28 mouse cellular contexts compared by ENCODE assay signal in genomic region chr1:171121839-171122238, GRCm38 (mm10). TPM values are rescaled to one million over a fixed set of nuclear protein-coding genes. Genes with fewer than 3 reads are reported as not detected.
A peak's percentile ranks its signal among the peaks of the same experiment; 100 is the strongest.
DNase-seq lines count a peak whose midpoint lies in the region; ATAC-seq and TF ChIP-seq lines count a peak whose summit lies in the region.
"Had no signal": no experiment of that assay in that cellular context is flagged by ENCODE, and none has a peak within 500 bp of the region (broad histone marks: within the 10 kb centered on the region; RNA-seq: fewer than 3 reads in every experiment).

No protein-coding gene starts in this region.

- no peak overlapping the region for H3K27ac ChIP-seq in forebrain, embryonic 11.5 days (ENCODE audit: low read depth, low read length)
- H3K27ac ChIP-seq in forebrain, embryonic 16.5 days (ENCODE audit: low read length) = no peak overlapping the region
- no peak overlapping the region for H3K27ac ChIP-seq in lung, postnatal 0 days (ENCODE audit: low read length)
- H3K27ac ChIP-seq in stomach, postnatal 0 days (replicated peaks) = no peak overlapping the region
- H3K27ac ChIP-seq: forebrain, embryonic 10.5 days; gastrocnemius, adult 2 months; heart, embryonic 15.5 days; kidney, postnatal 0 days; limb, embryonic 13.5 days; midbrain, embryonic 15.5 days; neural tube, embryonic 12.5 days had no signal

- no peak overlapping the region for H3K4me3 ChIP-seq in forebrain, embryonic 11.5 days (ENCODE audit: low read depth, low read length)
- no peak overlapping the region for H3K4me3 ChIP-seq in forebrain, embryonic 16.5 days (replicated peaks; ENCODE audit: low read length)
- H3K4me3 ChIP-seq in lung, postnatal 0 days (ENCODE audit: low read depth, low read length) = no peak overlapping the region
- no peak overlapping the region for H3K4me3 ChIP-seq in stomach, postnatal 0 days (ENCODE audit: low read depth, low read length)
- H3K4me3 ChIP-seq: forebrain, embryonic 10.5 days; gastrocnemius, adult 2 months; heart, embryonic 15.5 days; limb, embryonic 13.5 days; midbrain, embryonic 15.5 days; neural tube, embryonic 12.5 days had no signal

- TF ChIP-seq EP300 in lung, postnatal 0 days (IDR thresholded peaks at IDR 0.05) = no peak
- TF ChIP-seq EP300 in stomach, postnatal 0 days (optimal IDR thresholded peaks at IDR 0.05) = no peak

- no peak for DNase-seq in forebrain, embryonic 11.5 days (ENCODE audit: low spot score)
- no peak for DNase-seq in lung, postnatal 0 days (ENCODE audit: low spot score)
- DNase-seq in lung, postnatal 14 days = no peak
- no peak for DNase-seq in stomach, postnatal 0 days (ENCODE audit: low spot score)
- DNase-seq in kidney, postnatal 25 days = no peak
- no peak for DNase-seq in layer of hippocampus, adult 9-10 months (ENCODE audit: low spot score)
- DNase-seq: adrenal gland, adult 8-10 months; cerebellum, adult 18-20 months; cerebellum, postnatal 14 days; gastrocnemius, adult 2 months; heart, postnatal 36 days; kidney, adult 18-20 months; right cerebral cortex, postnatal 14 days; thymus, adult 18-20 months had no signal

- no peaks in the 10 kb centered on the region for H3K36me3 ChIP-seq in forebrain, embryonic 11.5 days (ENCODE audit: control insufficient read depth, insufficient read depth, low read length)
- H3K36me3 ChIP-seq in forebrain, embryonic 16.5 days (ENCODE audit: control insufficient read depth, insufficient read depth) = no peaks in the 10 kb centered on the region
- no peaks in the 10 kb centered on the region for H3K36me3 ChIP-seq in lung, postnatal 0 days (ENCODE audit: insufficient read depth, low read length)
- no peaks in the 10 kb centered on the region for H3K36me3 ChIP-seq in stomach, postnatal 0 days (ENCODE audit: control insufficient read depth, insufficient read depth, low read length)
- H3K36me3 ChIP-seq: heart, embryonic 15.5 days; limb, embryonic 13.5 days; midbrain, embryonic 15.5 days; neural tube, embryonic 12.5 days had no signal

- no peak overlapping the region for H3K9ac ChIP-seq in forebrain, embryonic 11.5 days (ENCODE audit: low read length)
- no peak overlapping the region for H3K9ac ChIP-seq in forebrain, embryonic 16.5 days (replicated peaks; ENCODE audit: low read depth, low read length)
- H3K9ac ChIP-seq in lung, postnatal 0 days (replicated peaks; ENCODE audit: low read depth) = no peak overlapping the region
- H3K9ac ChIP-seq in stomach, postnatal 0 days (ENCODE audit: low read length) = no peak overlapping the region
- H3K9ac ChIP-seq: heart, embryonic 15.5 days; limb, embryonic 13.5 days; midbrain, embryonic 15.5 days; neural tube, embryonic 12.5 days had no signal

- ATAC-seq in forebrain, embryonic 11.5 days (replicated peaks; ENCODE audit: low FRiP score) = 0 out of 2 replicates have a peak, but pooled peaks have one; percentile 19
- no peak for ATAC-seq in forebrain, embryonic 16.5 days
- ATAC-seq in lung, postnatal 0 days = peak; percentile 23; the same call in 1 of the 2 replicates
- ATAC-seq in granulocyte monocyte progenitor cell, adult 5-6 weeks (replicated peaks; ENCODE audit: poor library complexity, severe bottlenecking) = peak; percentile 22
- ATAC-seq in stomach, postnatal 0 days (ENCODE audit: low FRiP score, low TSS enrichment) = 0 out of 2 replicates have a peak, but pooled peaks have one; percentile 11
- ATAC-seq: activated CD4-positive, CD25-positive, alpha-beta regulatory T cell, adult 4 months; inflammation-experienced regulatory T-cells, adult 6 months; midbrain, embryonic 15.5 days; Patski had no signal

- no peaks in the 10 kb centered on the region for H3K27me3 ChIP-seq in forebrain, embryonic 11.5 days (ENCODE audit: control insufficient read depth, insufficient read depth, low read length)
- H3K27me3 ChIP-seq in forebrain, embryonic 16.5 days (replicated peaks; ENCODE audit: control insufficient read depth, insufficient read depth, low read length) = no peaks in the 10 kb centered on the region
- H3K27me3 ChIP-seq in lung, postnatal 0 days (replicated peaks; ENCODE audit: insufficient read depth, low read length) = no peaks in the 10 kb centered on the region
- no peaks in the 10 kb centered on the region for H3K27me3 ChIP-seq in stomach, postnatal 0 days (ENCODE audit: control insufficient read depth, insufficient read depth, low read length)
- H3K27me3 ChIP-seq: heart, embryonic 15.5 days; limb, embryonic 13.5 days; midbrain, embryonic 15.5 days; neural tube, embryonic 12.5 days; Patski had no signal

- H3K9me3 ChIP-seq in forebrain, embryonic 11.5 days (ENCODE audit: control insufficient read depth, low read length) = no peaks in the 10 kb centered on the region
- no peaks in the 10 kb centered on the region for H3K9me3 ChIP-seq in forebrain, embryonic 16.5 days (ENCODE audit: control insufficient read depth, low read length)
- H3K9me3 ChIP-seq in lung, postnatal 0 days (ENCODE audit: low read length) = no peaks in the 10 kb centered on the region
- H3K9me3 ChIP-seq in stomach, postnatal 0 days (ENCODE audit: control insufficient read depth, low read length) = no peaks in the 10 kb centered on the region
- H3K9me3 ChIP-seq: forebrain, embryonic 10.5 days; heart, embryonic 15.5 days; limb, embryonic 13.5 days; midbrain, embryonic 15.5 days; neural tube, embryonic 12.5 days had no signal

- no peaks in the 10 kb centered on the region for H3K4me1 ChIP-seq in forebrain, embryonic 11.5 days (replicated peaks; ENCODE audit: control insufficient read depth, insufficient read depth, low read length)
- no peaks in the 10 kb centered on the region for H3K4me1 ChIP-seq in forebrain, embryonic 16.5 days (replicated peaks; ENCODE audit: control insufficient read depth, insufficient read depth, low read length)
- H3K4me1 ChIP-seq in lung, postnatal 0 days (ENCODE audit: insufficient read depth, low read depth, low read length) = peaks cover 3% of the 10 kb centered on the region; the same call in 1 of the 2 replicates
- H3K4me1 ChIP-seq in stomach, postnatal 0 days (replicated peaks; ENCODE audit: control insufficient read depth, insufficient read depth) = no peaks in the 10 kb centered on the region
- H3K4me1 ChIP-seq: limb, embryonic 13.5 days; midbrain, embryonic 15.5 days; neural tube, embryonic 12.5 days had no signal

- no peak for TF ChIP-seq CTCF in lung, postnatal 0 days (IDR thresholded peaks at IDR 0.05)
- TF ChIP-seq CTCF in stomach, postnatal 0 days (IDR thresholded peaks at IDR 0.05; ENCODE audit: low read depth) = no peak

- 50% methylated on average over 5 of the region's 5 CpGs for WGBS in forebrain, embryonic 11.5 days
- 46% methylated on average over 5 of the region's 5 CpGs for WGBS in forebrain, embryonic 16.5 days
- WGBS in lung, postnatal 0 days = 53% methylated on average over 5 of the region's 5 CpGs
- 46% methylated on average over 5 of the region's 5 CpGs for WGBS in stomach, postnatal 0 days

- H3K4me2 ChIP-seq in forebrain, embryonic 11.5 days (ENCODE audit: low read depth, low read length, severe bottlenecking) = no peak overlapping the region
- H3K4me2 ChIP-seq in forebrain, embryonic 16.5 days (ENCODE audit: low read length) = no peak overlapping the region
- no peak overlapping the region for H3K4me2 ChIP-seq in lung, postnatal 0 days (replicated peaks; ENCODE audit: low read depth, low read length)
- no peak overlapping the region for H3K4me2 ChIP-seq in stomach, postnatal 0 days (replicated peaks; ENCODE audit: low read depth)
- H3K4me2 ChIP-seq: heart, embryonic 15.5 days; limb, embryonic 13.5 days; midbrain, embryonic 15.5 days; neural tube, embryonic 12.5 days had no signal

RNA-seq across cellular contexts. Expression of gene Cfap126, which starts 8.1 kb away (rescaled TPM):
- 1.5 and 2.9 TPM in 2 replicates for polyA plus RNA-seq in forebrain, embryonic 11.5 days (2014; fragmentation: Nextera tagmentation; extraction: Ambion mirVana)
- polyA plus RNA-seq in forebrain, embryonic 16.5 days (2015; fragmentation: Nextera tagmentation; extraction: Ambion mirVana) = 5.3 and 6.4 TPM in 2 replicates
- 32.2 and 33.2 TPM in 2 replicates for polyA plus RNA-seq in lung, postnatal 0 days (2015; fragmentation: Nextera tagmentation; extraction: Ambion mirVana)
- 1.7 and 3.8 TPM in 2 replicates for total RNA-seq in granulocyte monocyte progenitor cell, adult 5-6 weeks (2014; fragmentation: Nextera tagmentation)
- 0.47 and 1.5 TPM in 2 replicates for total RNA-seq in granulocyte monocyte progenitor cell, adult 5-6 weeks (2017)
- polyA plus RNA-seq in stomach, postnatal 0 days (2015; fragmentation: Nextera tagmentation; extraction: Ambion mirVana) = 3.7 and 4.0 TPM in 2 replicates

RNA-seq across cellular contexts. Expression of gene Sdhc, which starts 28.6 kb away (rescaled TPM):
- 272 and 277 TPM in 2 replicates for polyA plus RNA-seq in forebrain, embryonic 11.5 days (2014; fragmentation: Nextera tagmentation; extraction: Ambion mirVana)
- polyA plus RNA-seq in forebrain, embryonic 16.5 days (2015; fragmentation: Nextera tagmentation; extraction: Ambion mirVana) = 206 and 226 TPM in 2 replicates
- polyA plus RNA-seq in lung, postnatal 0 days (2015; fragmentation: Nextera tagmentation; extraction: Ambion mirVana) = 145 and 157 TPM in 2 replicates
- 119 and 151 TPM in 2 replicates for total RNA-seq in granulocyte monocyte progenitor cell, adult 5-6 weeks (2014; fragmentation: Nextera tagmentation)
- 110 and 112 TPM in 2 replicates for total RNA-seq in granulocyte monocyte progenitor cell, adult 5-6 weeks (2017)
- 238 and 277 TPM in 2 replicates for polyA plus RNA-seq in stomach, postnatal 0 days (2015; fragmentation: Nextera tagmentation; extraction: Ambion mirVana)

RNA-seq across cellular contexts. Expression of gene Mpz, which starts 28.7 kb away (rescaled TPM):
- 0.13 TPM in 1 of 2 replicates, not detected in the other for polyA plus RNA-seq in forebrain, embryonic 11.5 days (2014; fragmentation: Nextera tagmentation; extraction: Ambion mirVana)
- polyA plus RNA-seq in forebrain, embryonic 16.5 days (2015; fragmentation: Nextera tagmentation; extraction: Ambion mirVana) = not detected in 2 replicates
- polyA plus RNA-seq in lung, postnatal 0 days (2015; fragmentation: Nextera tagmentation; extraction: Ambion mirVana) = 0.62 and 0.73 TPM in 2 replicates
- 2.0 TPM in 1 of 2 replicates, not detected in the other for total RNA-seq in granulocyte monocyte progenitor cell, adult 5-6 weeks (2014; fragmentation: Nextera tagmentation)
- total RNA-seq in granulocyte monocyte progenitor cell, adult 5-6 weeks (2017) = not detected in 2 replicates
- 1.5 and 2.7 TPM in 2 replicates for polyA plus RNA-seq in stomach, postnatal 0 days (2015; fragmentation: Nextera tagmentation; extraction: Ambion mirVana)
- total RNA-seq: layer of hippocampus, postnatal 25 days; left cerebral cortex, postnatal 10 days; megakaryocyte-erythroid progenitor cell, adult 5-6 weeks had no signal
- polyA plus RNA-seq: activated CD4-positive, CD25-positive, alpha-beta regulatory T cell, adult 4 months; inflammation-experienced regulatory T-cells, adult 6 months had no signal

RNA-seq across cellular contexts. Expression of gene Fcgr3, which starts 57.1 kb away (rescaled TPM):
- polyA plus RNA-seq in forebrain, embryonic 11.5 days (2014; fragmentation: Nextera tagmentation; extraction: Ambion mirVana) = 4.3 TPM in 2 replicates
- 6.7 and 7.6 TPM in 2 replicates for polyA plus RNA-seq in forebrain, embryonic 16.5 days (2015; fragmentation: Nextera tagmentation; extraction: Ambion mirVana)
- 29.3 and 37.4 TPM in 2 replicates for polyA plus RNA-seq in lung, postnatal 0 days (2015; fragmentation: Nextera tagmentation; extraction: Ambion mirVana)
- total RNA-seq in granulocyte monocyte progenitor cell, adult 5-6 weeks (2014; fragmentation: Nextera tagmentation) = 274 and 310 TPM in 2 replicates
- 498 and 520 TPM in 2 replicates for total RNA-seq in granulocyte monocyte progenitor cell, adult 5-6 weeks (2017)
- polyA plus RNA-seq in stomach, postnatal 0 days (2015; fragmentation: Nextera tagmentation; extraction: Ambion mirVana) = 17.9 and 21.0 TPM in 2 replicates
